In genomic region chr5:143125601-143126000, GRCm38 (mm10) we compare ENCODE assay signal across 14 mouse cellular contexts. TPM values are rescaled to one million over a fixed set of nuclear protein-coding genes. Genes with fewer than 3 reads are reported as not detected.
DNase-seq lines count a peak whose midpoint lies in the region; ATAC-seq and TF ChIP-seq lines count a peak whose summit lies in the region.
"Had no signal": no experiment of that assay in that cellular context is flagged by ENCODE, and none has a peak within 500 bp of the region (broad histone marks: within the 10 kb centered on the region; RNA-seq: fewer than 3 reads in every experiment).

No protein-coding gene starts in this region.

- in situ Hi-C loops in ES-E14 (cut with MboI; ENCODE audit: low sequenced_read_pairs in 2 of 2, unreplicated experiment in 2 of 2) = no loop called here

- peaks cover 5% of the 10 kb centered on the region; the same call in 1 of the 2 replicates for H3K9me3 ChIP-seq in ES-E14 (ENCODE audit: control insufficient read depth, insufficient read depth, low read depth, low read length)
- H3K9me3 ChIP-seq in forebrain, embryonic 15.5 days = no peaks in the 10 kb centered on the region
- peaks cover 8% of the 10 kb centered on the region; the same call in 1 of the 2 replicates for H3K9me3 ChIP-seq in midbrain, embryonic 14.5 days (ENCODE audit: control insufficient read depth, low read length)
- H3K9me3 ChIP-seq: liver, embryonic 13.5 days had no signal

- peak; percentile 76; the same call in 1 of the 2 replicates for ATAC-seq in forebrain, embryonic 15.5 days (replicated peaks)
- peak; percentile 34; the same call in 1 of the 2 replicates for ATAC-seq in midbrain, embryonic 14.5 days (ENCODE audit: low FRiP score, low TSS enrichment)
- ATAC-seq in CD4-positive, CD25-positive, alpha-beta regulatory T cell, adult 4 months = no peak

- no peaks in the 10 kb centered on the region for H3K36me3 ChIP-seq in ES-E14 (ENCODE audit: control insufficient read depth, insufficient read depth, low read length, poor library complexity, severe bottlenecking)
- H3K36me3 ChIP-seq in forebrain, embryonic 15.5 days = no peaks in the 10 kb centered on the region
- H3K36me3 ChIP-seq in midbrain, embryonic 14.5 days (ENCODE audit: control insufficient read depth, insufficient read depth, low read length) = no peaks in the 10 kb centered on the region
- H3K36me3 ChIP-seq: liver, embryonic 13.5 days had no signal

- peaks cover 0 to 29% of the 10 kb centered on the region in 2 experiments; a peak in 3 of 4 replicates for H3K4me1 ChIP-seq in ES-E14 (ENCODE audit: control insufficient read depth in 2 of 2, insufficient read depth in 2 of 2, low read length in 2 of 2, poor library complexity in 1 of 2)
- peaks cover 4% of the 10 kb centered on the region; the same call in 1 of the 2 replicates for H3K4me1 ChIP-seq in forebrain, embryonic 15.5 days
- peaks cover 8% of the 10 kb centered on the region for H3K4me1 ChIP-seq in midbrain, embryonic 14.5 days (ENCODE audit: control insufficient read depth, insufficient read depth, low read length)
- H3K4me1 ChIP-seq: liver, embryonic 13.5 days had no signal

- WGBS in forebrain, embryonic 15.5 days = 19% methylated on average over 7 of the region's 7 CpGs
- WGBS in midbrain, embryonic 14.5 days = 13% methylated on average over 7 of the region's 7 CpGs

- no peak overlapping the region for H3K4me2 ChIP-seq in forebrain, embryonic 15.5 days (replicated peaks)
- peak overlapping the region; percentile 6; the same call in 1 of the 2 replicates for H3K4me2 ChIP-seq in midbrain, embryonic 14.5 days (ENCODE audit: low read length)
- H3K4me2 ChIP-seq: liver, embryonic 13.5 days had no signal

- H3K4me3 ChIP-seq in ES-E14 (ENCODE audit: insufficient read depth in 1 of 2, low read depth in 1 of 2, low read length in 2 of 2, poor library complexity in 1 of 2, severe bottlenecking in 1 of 2) = no peak overlapping the region
- no peak overlapping the region for H3K4me3 ChIP-seq in forebrain, embryonic 15.5 days
- no peak overlapping the region for H3K4me3 ChIP-seq in layer of hippocampus, adult 2 months
- no peak overlapping the region for H3K4me3 ChIP-seq in midbrain, embryonic 14.5 days (replicated peaks; ENCODE audit: low read depth, low read length)
- H3K4me3 ChIP-seq: liver, embryonic 13.5 days had no signal

- H3K27ac ChIP-seq in ES-E14 (ENCODE audit: insufficient read depth, low read depth, low read length, poor library complexity, severe bottlenecking) = peak overlapping the region; percentile 64
- peak overlapping the region; percentile 66 for H3K27ac ChIP-seq in forebrain, embryonic 15.5 days (replicated peaks)
- peak overlapping the region; percentile 82 for H3K27ac ChIP-seq in layer of hippocampus, adult 2 months
- H3K27ac ChIP-seq in midbrain, embryonic 14.5 days (replicated peaks; ENCODE audit: low read depth, low read length) = peak overlapping the region; percentile 83
- H3K27ac ChIP-seq: liver, embryonic 13.5 days had no signal

- H3K9ac ChIP-seq in ES-E14 (ENCODE audit: insufficient read depth, low read depth, low read length, poor library complexity, severe bottlenecking) = no peak overlapping the region
- H3K9ac ChIP-seq in forebrain, embryonic 15.5 days (replicated peaks) = no peak overlapping the region
- H3K9ac ChIP-seq in midbrain, embryonic 14.5 days (replicated peaks; ENCODE audit: low read length) = no peak overlapping the region; the same call in 1 of the 2 replicates
- H3K9ac ChIP-seq: liver, embryonic 13.5 days had no signal

- H3K27me3 ChIP-seq in forebrain, embryonic 15.5 days = no peaks in the 10 kb centered on the region
- no peaks in the 10 kb centered on the region for H3K27me3 ChIP-seq in midbrain, embryonic 14.5 days (ENCODE audit: control insufficient read depth, insufficient read depth, low read length)

- no peak for TF ChIP-seq CTCF in layer of hippocampus, adult 2 months (conservative IDR thresholded peaks at IDR 0.05)

- DNase-seq in ES-E14 (ENCODE audit: low read depth, low spot score) = no peak
- peak; percentile 48 to 65 for DNase-seq in layer of hippocampus, adult 2 months (ENCODE audit: low spot score in 2 of 2)
- peak; percentile 84 for DNase-seq in midbrain, embryonic 14.5 days
- no peak for DNase-seq in lung, postnatal 36 days
- DNase-seq in kidney, postnatal 36 days = no peak
- DNase-seq in lung, postnatal 25 days (ENCODE audit: low spot score) = no peak
- DNase-seq: adrenal gland, postnatal 10 days; gastrocnemius, postnatal 25 days; liver, embryonic 13.5 days had no signal

TF ChIP-seq in ES-E14, 5 proteins besides CTCF, POLR2A, EP300 and RAD21:
- TF ChIP-seq CHD2 (IDR thresholded peaks at IDR 0.05; ENCODE audit: low read depth, low read length) = no peak
- TF ChIP-seq MAFK (IDR thresholded peaks at IDR 0.05; ENCODE audit: insufficient read depth, low read depth, low read length) = no peak
- TF ChIP-seq ZNF384 (IDR thresholded peaks at IDR 0.05; ENCODE audit: low read depth, low read length) = no peak
- TF ChIP-seq HCFC1 (IDR thresholded peaks at IDR 0.05; ENCODE audit: borderline replicate concordance, insufficient read depth, low read length) = no peak
- no peak for TF ChIP-seq ZC3H11A (IDR thresholded peaks at IDR 0.05; ENCODE audit: borderline replicate concordance, low read depth, low read length)
TF ChIP-seq in ES-E14: peak in this region for 0.

RNA-seq across cellular contexts. Expression of gene Rnf216, which starts 12.8 kb away (rescaled TPM):
- total RNA-seq in ES-E14 (2012; rRNA removed) = 17.7 and 23.8 TPM in 2 replicates
- 36.2 and 37.3 TPM in 2 replicates for polyA plus RNA-seq in forebrain, embryonic 15.5 days (2015; fragmentation: Nextera tagmentation; extraction: Ambion mirVana)
- total RNA-seq in layer of hippocampus, adult 2 months (2021) = 10 to 100 TPM; 47.8 to 52.5 TPM
- 28.9 and 32.1 TPM in 2 replicates for polyA plus RNA-seq in midbrain, embryonic 14.5 days (2014; fragmentation: Nextera tagmentation; extraction: Ambion mirVana)
- polyA plus RNA-seq in CD4-positive, CD25-positive, alpha-beta regulatory T cell, adult 4 months (2017; shearing (Covaris generic)) = 10 to 100 TPM; 38.2 to 39.8 TPM

RNA-seq across cellular contexts. Expression of gene Olfr718-ps1, which starts 21.8 kb away (rescaled TPM):
- 0.05 and 0.36 TPM in 2 replicates for total RNA-seq in ES-E14 (2012; rRNA removed)
- not detected in 2 replicates for polyA plus RNA-seq in forebrain, embryonic 15.5 days (2015; fragmentation: Nextera tagmentation; extraction: Ambion mirVana)
- total RNA-seq in layer of hippocampus, adult 2 months (2021) = under 1 TPM; 0.07 to 0.26 TPM
- polyA plus RNA-seq in midbrain, embryonic 14.5 days (2014; fragmentation: Nextera tagmentation; extraction: Ambion mirVana) = not detected in 2 replicates
- under 1 TPM in 1 of 2 experiments, not detected in 1; 0.11 TPM for polyA plus RNA-seq in CD4-positive, CD25-positive, alpha-beta regulatory T cell, adult 4 months (2017; shearing (Covaris generic))
- total RNA-seq: CH12.LX had no signal
- polyA plus RNA-seq: cortical plate, adult 2 months; liver, embryonic 13.5 days; stomach, embryonic 16.5 days had no signal

RNA-seq across cellular contexts. Expression of gene Rbak, which starts 55.0 kb away (rescaled TPM):
- 11.2 and 11.5 TPM in 2 replicates for total RNA-seq in ES-E14 (2012; rRNA removed)
- polyA plus RNA-seq in forebrain, embryonic 15.5 days (2015; fragmentation: Nextera tagmentation; extraction: Ambion mirVana) = 16.2 and 17.5 TPM in 2 replicates
- 10 to 100 TPM; 15.2 to 17.4 TPM for total RNA-seq in layer of hippocampus, adult 2 months (2021)
- polyA plus RNA-seq in midbrain, embryonic 14.5 days (2014; fragmentation: Nextera tagmentation; extraction: Ambion mirVana) = 12.3 and 13.9 TPM in 2 replicates
- polyA plus RNA-seq in CD4-positive, CD25-positive, alpha-beta regulatory T cell, adult 4 months (2017; shearing (Covaris generic)) = 10 to 100 TPM in 1 of 2 experiments, 1 to 10 TPM in 1; 6.1 to 11.1 TPM

RNA-seq across cellular contexts. Expression of gene Spdye4b, which starts 55.2 kb away (rescaled TPM):
- total RNA-seq in ES-E14 (2012; rRNA removed) = 0.45 and 0.48 TPM in 2 replicates
- not detected in 2 replicates for polyA plus RNA-seq in forebrain, embryonic 15.5 days (2015; fragmentation: Nextera tagmentation; extraction: Ambion mirVana)
- total RNA-seq in layer of hippocampus, adult 2 months (2021) = not detected
- polyA plus RNA-seq in midbrain, embryonic 14.5 days (2014; fragmentation: Nextera tagmentation; extraction: Ambion mirVana) = not detected in 2 replicates
- not detected for polyA plus RNA-seq in CD4-positive, CD25-positive, alpha-beta regulatory T cell, adult 4 months (2017; shearing (Covaris generic))
- total RNA-seq: adrenal gland, postnatal 10 days; CH12.LX; gastrocnemius, postnatal 25 days had no signal
- polyA plus RNA-seq: cortical plate, adult 2 months; liver, embryonic 13.5 days; stomach, embryonic 16.5 days had no signal

Comparison
In these comparisons a context has a peak if more than half of its experiments do, and no peak if none do; other contexts are left out.
1. DNase-seq: peak in layer of hippocampus, adult 2 months (2 of 2) and midbrain, embryonic 14.5 days (single experiment); none in ES-E14 (single experiment), lung, postnatal 36 days (single experiment), kidney, postnatal 36 days (0 of 2) and lung, postnatal 25 days (single experiment).
2. Peak in every context shown above with its lines, with median percentiles within 50 percentile points of each other: H3K27ac ChIP-seq.